Mouse (Mus musculus): ENCODE measurements around the gene Plekhg6. TPM values are rescaled to one million over a fixed set of nuclear protein-coding genes. Genes with fewer than 3 reads are reported as not detected.
A peak's percentile ranks its signal among the peaks of the same experiment; 100 is the strongest.

The Plekhg6 gene
- polyA plus RNA-seq, 1 experiment from 2014 or later, result 6.1 TPM

- ATAC-seq (ENCODE audit: low FRiP score, low TSS enrichment), result no peak
- Histone ChIP-seq H3K4me3 (ENCODE audit: low read length) (no peak overlapping the region), H3K4me2 (replicated peaks; ENCODE audit: low read depth, low read length) (no peak overlapping the region), H3K27ac (ENCODE audit: low read depth, low read length) (no peak overlapping the region), H3K9ac (ENCODE audit: low read depth, low read length) (no peak overlapping the region), H3K4me1 (ENCODE audit: control insufficient read depth, insufficient read depth, low read length) (peaks cover 22% of the 10 kb centered on the region), H3K36me3 (ENCODE audit: control insufficient read depth, insufficient read depth, low read length) (no peaks in the 10 kb centered on the region), H3K9me3 (ENCODE audit: control insufficient read depth, low read length) (no peaks in the 10 kb centered on the region), H3K27me3 (ENCODE audit: control insufficient read depth, insufficient read depth, low read length) (no peaks in the 10 kb centered on the region)
- WGBS, result 59% methylated on average over 4 of the region's 4 CpGs
These were observed 35.7 kb downstream of the Plekhg6 start for GRCm38 (mm10) chr6:125344866-125345265.

DNA sequence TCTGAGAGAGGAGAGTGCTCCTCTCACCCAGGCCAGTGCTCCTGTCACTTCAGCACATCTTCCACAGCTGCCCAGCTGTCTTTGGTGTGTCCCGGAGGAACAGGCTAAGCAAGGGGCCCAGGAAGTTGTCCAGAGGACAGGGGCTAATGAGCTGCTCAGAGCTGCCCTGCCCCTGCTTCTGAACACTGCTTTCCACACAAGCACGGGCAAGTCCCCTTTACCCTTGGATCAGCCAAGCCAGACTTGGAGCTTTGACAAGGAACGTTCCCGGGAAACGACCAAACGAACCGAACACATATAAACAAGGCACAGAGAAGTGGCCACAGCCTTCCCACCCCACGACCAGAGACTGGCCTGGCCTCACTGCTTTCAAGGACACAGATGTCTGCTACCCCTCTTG, 36.5 kb downstream of the Plekhg6 start:
- Histone ChIP-seq H3K4me3 (ENCODE audit: low read length) (no peak overlapping the region), H3K9me3 (ENCODE audit: control insufficient read depth, low read length) (no peaks in the 10 kb centered on the region), H3K9ac (ENCODE audit: low read depth, low read length) (no peak overlapping the region), H3K4me1 (ENCODE audit: control insufficient read depth, insufficient read depth, low read length) (peaks cover 20% of the 10 kb centered on the region), H3K27ac (ENCODE audit: low read depth, low read length) (no peak overlapping the region), H3K27me3 (ENCODE audit: control insufficient read depth, insufficient read depth, low read length) (no peaks in the 10 kb centered on the region), H3K36me3 (ENCODE audit: control insufficient read depth, insufficient read depth, low read length) (no peaks in the 10 kb centered on the region), H3K4me2 (replicated peaks; ENCODE audit: low read depth, low read length) (no peak overlapping the region)
- no peak for ATAC-seq (ENCODE audit: low FRiP score, low TSS enrichment)
- WGBS, result 18% methylated on average over 8 of the region's 8 CpGs

- Histone ChIP-seq H3K27me3 (ENCODE audit: control insufficient read depth, insufficient read depth, low read length) (no peaks in the 10 kb centered on the region), H3K9ac (ENCODE audit: low read depth, low read length) (no peak overlapping the region), H3K27ac (ENCODE audit: low read depth, low read length) (no peak overlapping the region), H3K4me2 (replicated peaks; ENCODE audit: low read depth, low read length) (no peak overlapping the region), H3K9me3 (ENCODE audit: control insufficient read depth, low read length) (no peaks in the 10 kb centered on the region), H3K36me3 (ENCODE audit: control insufficient read depth, insufficient read depth, low read length) (no peaks in the 10 kb centered on the region), H3K4me3 (ENCODE audit: low read length) (no peak overlapping the region), H3K4me1 (ENCODE audit: control insufficient read depth, insufficient read depth, low read length) (peaks cover 16% of the 10 kb centered on the region; the same call in 1 of the 2 replicates)
- WGBS, result 80% methylated on average over 3 of the region's 3 CpGs
- ATAC-seq (ENCODE audit: low FRiP score, low TSS enrichment), result no peak
These were observed 38.4 kb downstream of the Plekhg6 start for GRCm38 (mm10) chr6:125342198-125342597.

GRCm38 (mm10) chr6:125340244-125340643, 40.3 kb downstream of the Plekhg6 start:
- 66% methylated on average over 5 of the region's 5 CpGs for WGBS

DNA sequence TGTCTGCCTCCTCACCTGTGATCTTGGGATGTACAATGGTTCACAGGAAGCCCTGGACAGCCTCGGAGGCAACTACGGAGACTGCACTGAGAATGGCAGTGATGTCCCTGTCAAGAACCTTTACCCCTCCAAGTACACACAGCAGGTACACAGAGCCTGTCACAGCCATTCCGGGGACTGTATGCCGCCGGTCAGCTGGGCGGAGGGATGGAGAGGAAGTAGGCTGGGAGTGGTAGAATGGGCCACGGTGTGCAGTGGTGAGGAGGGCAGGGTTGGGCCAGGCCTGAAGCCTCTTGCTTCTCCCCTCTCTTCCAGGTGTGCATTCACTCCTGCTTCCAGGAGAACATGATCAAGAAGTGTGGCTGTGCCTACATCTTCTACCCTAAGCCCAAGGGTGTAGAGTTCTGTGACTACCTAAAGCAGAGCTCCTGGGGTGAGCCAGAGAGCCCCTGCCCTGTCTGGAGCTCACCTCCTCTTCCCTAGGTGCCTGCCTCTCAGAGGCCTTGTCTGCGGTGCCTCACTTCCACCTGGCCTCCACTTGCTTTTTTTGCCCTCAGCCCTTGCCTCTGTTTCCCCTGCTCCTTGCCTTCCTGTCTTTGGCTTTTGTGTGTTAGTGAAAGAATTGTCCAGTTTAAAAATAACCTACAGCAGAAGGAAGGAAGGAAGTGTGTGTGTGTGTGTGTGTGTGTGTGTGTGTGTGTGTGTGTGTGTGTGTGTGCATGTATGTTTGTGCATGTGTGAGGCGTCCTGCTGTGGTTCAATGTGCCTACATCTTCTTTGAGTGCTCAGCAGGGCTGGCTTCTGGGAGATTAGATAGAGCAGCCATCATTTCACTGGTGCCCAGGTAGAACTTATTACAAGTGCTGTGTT, 41.6 kb downstream of the Plekhg6 start:
- peaks cover 13% of the 10 kb centered on the region; the same call in 1 of the 2 replicates for H3K4me1 ChIP-seq (ENCODE audit: control insufficient read depth, insufficient read depth, low read length)
- WGBS, result 69% methylated on average over 9 of the region's 9 CpGs
- H3K27ac ChIP-seq (ENCODE audit: low read depth, low read length), result peak overlapping the region; percentile 18; the same call in 1 of the 2 replicates
- H3K9ac ChIP-seq (ENCODE audit: low read depth, low read length), result no peak overlapping the region
- no peak overlapping the region for H3K4me3 ChIP-seq (ENCODE audit: low read length)
- H3K27me3 ChIP-seq (ENCODE audit: control insufficient read depth, insufficient read depth, low read length), result no peaks in the 10 kb centered on the region
- no peaks in the 10 kb centered on the region for H3K36me3 ChIP-seq (ENCODE audit: control insufficient read depth, insufficient read depth, low read length)
- ATAC-seq (ENCODE audit: low FRiP score, low TSS enrichment), result no peak
- no peaks in the 10 kb centered on the region for H3K9me3 ChIP-seq (ENCODE audit: control insufficient read depth, low read length)
- H3K4me2 ChIP-seq (replicated peaks; ENCODE audit: low read depth, low read length), result no peak overlapping the region

More at GRCm38 (mm10) chr6:125340244-125340643, 40.3 kb downstream of the Plekhg6 start:
- H3K4me3 ChIP-seq (ENCODE audit: low read length), result no peak overlapping the region
- H3K9me3 ChIP-seq (ENCODE audit: control insufficient read depth, low read length), result no peaks in the 10 kb centered on the region
- peaks cover 16% of the 10 kb centered on the region; the same call in 1 of the 2 replicates for H3K4me1 ChIP-seq (ENCODE audit: control insufficient read depth, insufficient read depth, low read length)
- H3K9ac ChIP-seq (ENCODE audit: low read depth, low read length), result no peak overlapping the region
- no peaks in the 10 kb centered on the region for H3K36me3 ChIP-seq (ENCODE audit: control insufficient read depth, insufficient read depth, low read length)
- H3K27me3 ChIP-seq (ENCODE audit: control insufficient read depth, insufficient read depth, low read length), result no peaks in the 10 kb centered on the region
- ATAC-seq (ENCODE audit: low FRiP score, low TSS enrichment), result peak; percentile 45; the same call in 1 of the 2 replicates
- peak overlapping the region; percentile 59 for H3K27ac ChIP-seq (ENCODE audit: low read depth, low read length)
- H3K4me2 ChIP-seq (replicated peaks; ENCODE audit: low read depth, low read length), result no peak overlapping the region

GRCm38 (mm10) chr6:125334356-125334755, 46.2 kb downstream of the Plekhg6 start:
- Histone ChIP-seq H3K36me3 (ENCODE audit: control insufficient read depth, insufficient read depth, low read length) (no peaks in the 10 kb centered on the region), H3K27me3 (ENCODE audit: control insufficient read depth, insufficient read depth, low read length) (no peaks in the 10 kb centered on the region), H3K9ac (ENCODE audit: low read depth, low read length) (no peak overlapping the region), H3K4me1 (ENCODE audit: control insufficient read depth, insufficient read depth, low read length) (peaks cover 7% of the 10 kb centered on the region; the same call in 1 of the 2 replicates), H3K4me2 (replicated peaks; ENCODE audit: low read depth, low read length) (no peak overlapping the region), H3K9me3 (ENCODE audit: control insufficient read depth, low read length) (no peaks in the 10 kb centered on the region), H3K4me3 (ENCODE audit: low read length) (no peak overlapping the region), H3K27ac (ENCODE audit: low read depth, low read length) (no peak overlapping the region)
- 69% methylated on average over 2 of the region's 2 CpGs for WGBS
- no peak for ATAC-seq (ENCODE audit: low FRiP score, low TSS enrichment)

GRCm38 (mm10) chr6:125333112-125333899, 47.3 kb downstream of the Plekhg6 start:
- WGBS, result 78% methylated on average over 14 of the region's 14 CpGs
- no peaks in the 10 kb centered on the region for H3K9me3 ChIP-seq (ENCODE audit: control insufficient read depth, low read length)
- H3K9ac ChIP-seq (ENCODE audit: low read depth, low read length), result no peak overlapping the region
- H3K27me3 ChIP-seq (ENCODE audit: control insufficient read depth, insufficient read depth, low read length), result no peaks in the 10 kb centered on the region
- no peak for ATAC-seq (ENCODE audit: low FRiP score, low TSS enrichment)
- H3K4me3 ChIP-seq (ENCODE audit: low read length), result no peak overlapping the region
- peaks cover 7% of the 10 kb centered on the region; the same call in 1 of the 2 replicates for H3K4me1 ChIP-seq (ENCODE audit: control insufficient read depth, insufficient read depth, low read length)
- H3K36me3 ChIP-seq (ENCODE audit: control insufficient read depth, insufficient read depth, low read length), result no peaks in the 10 kb centered on the region
- H3K4me2 ChIP-seq (replicated peaks; ENCODE audit: low read depth, low read length), result no peak overlapping the region
- H3K27ac ChIP-seq (ENCODE audit: low read depth, low read length), result no peak overlapping the region

- ATAC-seq (ENCODE audit: low FRiP score, low TSS enrichment), result peak; percentile 92
- Histone ChIP-seq H3K4me3 (ENCODE audit: low read length) (peak overlapping the region; percentile 51), H3K27me3 (ENCODE audit: control insufficient read depth, insufficient read depth, low read length) (no peaks in the 10 kb centered on the region), H3K4me2 (replicated peaks; ENCODE audit: low read depth, low read length) (peak overlapping the region; percentile 83), H3K36me3 (ENCODE audit: control insufficient read depth, insufficient read depth, low read length) (no peaks in the 10 kb centered on the region), H3K9me3 (ENCODE audit: control insufficient read depth, low read length) (no peaks in the 10 kb centered on the region), H3K27ac (ENCODE audit: low read depth, low read length) (no peak overlapping the region), H3K9ac (ENCODE audit: low read depth, low read length) (peak overlapping the region; percentile 66), H3K4me1 (ENCODE audit: control insufficient read depth, insufficient read depth, low read length) (peaks cover 5% of the 10 kb centered on the region; the same call in 1 of the 2 replicates)
- under 1% methylated on average over 39 of the region's 39 CpGs for WGBS
These were observed 49.8 kb downstream of the Plekhg6 start for GRCm38 (mm10) chr6:125330626-125331326.
